Mouse (Mus musculus): ENCODE measurements at regions not wholly inside any gene's neighbourhood (a gene's known extent, or its start where the extent isn't known, plus 50 kb on each side); places are given as distances from the start of the nearest gene placed in this dataset.

DNA sequence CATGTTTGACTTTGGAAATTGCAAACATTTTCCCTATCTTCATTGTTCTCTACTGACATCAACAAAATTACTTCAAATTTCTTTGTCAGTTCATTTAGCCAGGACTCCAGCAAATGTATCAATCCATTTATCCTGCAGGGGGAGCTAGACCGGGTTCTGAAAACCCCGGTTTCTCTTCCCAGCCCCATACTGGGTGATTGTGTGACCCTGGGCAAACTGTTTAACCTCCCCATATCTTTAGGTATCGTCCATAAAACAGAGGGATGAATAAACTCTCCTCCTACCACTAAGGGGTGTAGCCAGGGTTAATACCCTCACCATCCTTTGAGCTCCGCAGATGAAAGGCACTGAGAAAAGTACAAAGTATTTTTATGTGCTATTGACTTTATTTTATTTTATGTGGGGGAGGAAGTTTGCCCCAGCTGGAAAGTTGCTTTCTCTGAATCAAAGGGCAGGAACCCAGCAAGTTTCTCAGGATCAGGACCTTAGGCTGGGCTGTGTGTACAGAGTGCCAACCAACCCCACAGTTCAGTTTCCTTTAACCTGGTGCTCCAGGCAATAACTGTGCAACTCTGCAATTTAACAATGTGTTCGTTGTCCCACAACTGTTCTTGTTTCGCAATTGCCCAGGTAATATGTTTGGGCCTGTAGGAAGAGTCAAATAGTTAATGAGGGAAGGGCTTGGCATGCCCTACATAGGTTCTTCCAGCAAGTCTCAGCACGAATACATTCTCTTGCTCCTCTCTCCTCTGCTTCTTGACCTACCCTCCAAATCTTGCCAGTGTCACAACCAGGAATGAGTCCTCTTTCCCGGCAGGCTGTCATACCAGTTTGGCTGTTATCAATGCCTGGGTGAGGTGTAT, 696.1 kb upstream of the A1bg start:
- H3K4me3 ChIP-seq (ENCODE audit: insufficient read depth, low read length): no peak overlapping the region
- no peak overlapping the region for H3K27ac ChIP-seq (ENCODE audit: insufficient read depth, low read length)
- no peaks in the 10 kb centered on the region for H3K4me1 ChIP-seq (ENCODE audit: control insufficient read depth, insufficient read depth, low read length)
- TF ChIP-seq CTCF (IDR thresholded peaks at IDR 0.05; ENCODE audit: extremely low read depth, insufficient read depth, low read length) (no peak), POLR2A (IDR thresholded peaks at IDR 0.05; ENCODE audit: extremely low read depth, insufficient read depth, low read length) (no peak)

GRCm38 (mm10) chr15:61610662-61611061, 687.9 kb upstream of the A1bg start:
- Histone ChIP-seq H3K27ac (ENCODE audit: insufficient read depth, low read length) (no peak overlapping the region), H3K4me3 (ENCODE audit: insufficient read depth, low read length) (no peak overlapping the region), H3K4me1 (ENCODE audit: control insufficient read depth, insufficient read depth, low read length) (no peaks in the 10 kb centered on the region)
- TF ChIP-seq POLR2A (IDR thresholded peaks at IDR 0.05; ENCODE audit: extremely low read depth, insufficient read depth, low read length) (no peak), CTCF (IDR thresholded peaks at IDR 0.05; ENCODE audit: extremely low read depth, insufficient read depth, low read length) (no peak)

- Histone ChIP-seq H3K4me3 (ENCODE audit: insufficient read depth, low read length) (no peak overlapping the region), H3K27ac (ENCODE audit: insufficient read depth, low read length) (no peak overlapping the region), H3K4me1 (ENCODE audit: control insufficient read depth, insufficient read depth, low read length) (no peaks in the 10 kb centered on the region)
- no peak for TF ChIP-seq POLR2A (IDR thresholded peaks at IDR 0.05; ENCODE audit: extremely low read depth, insufficient read depth, low read length)
- no peak for TF ChIP-seq CTCF (IDR thresholded peaks at IDR 0.05; ENCODE audit: extremely low read depth, insufficient read depth, low read length)
These were observed 686.8 kb upstream of the A1bg start for GRCm38 (mm10) chr15:61609656-61610055.

DNA sequence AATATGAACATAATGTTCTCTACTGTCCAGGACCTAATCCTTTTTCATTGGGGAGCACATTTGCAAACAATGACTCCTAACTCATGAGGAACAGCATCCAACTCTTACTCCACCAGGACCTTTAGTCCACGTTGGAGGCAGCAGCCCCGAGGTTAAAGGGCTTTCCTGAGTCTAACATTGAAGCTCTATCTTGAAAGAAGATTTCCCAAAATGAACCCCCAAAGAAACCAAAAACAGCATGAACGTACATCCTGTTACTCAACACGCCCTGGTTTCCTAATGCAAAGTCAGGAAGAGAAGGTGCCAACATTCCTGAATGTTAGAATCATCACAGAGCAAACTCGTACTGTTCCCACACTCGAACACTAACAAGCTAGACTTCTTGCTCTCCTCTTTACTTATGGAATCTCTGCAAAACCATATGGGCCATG, 685.5 kb upstream of the A1bg start:
- Histone ChIP-seq H3K4me1 (ENCODE audit: control insufficient read depth, insufficient read depth, low read length) (no peaks in the 10 kb centered on the region), H3K27ac (ENCODE audit: insufficient read depth, low read length) (no peak overlapping the region), H3K4me3 (ENCODE audit: insufficient read depth, low read length) (no peak overlapping the region)
- TF ChIP-seq POLR2A (IDR thresholded peaks at IDR 0.05; ENCODE audit: extremely low read depth, insufficient read depth, low read length) (no peak), CTCF (IDR thresholded peaks at IDR 0.05; ENCODE audit: extremely low read depth, insufficient read depth, low read length) (no peak)

- no peak overlapping the region for H3K27ac ChIP-seq (ENCODE audit: insufficient read depth, low read length)
- H3K4me1 ChIP-seq (ENCODE audit: control insufficient read depth, insufficient read depth, low read length): peaks cover 1% of the 10 kb centered on the region; the same call in 1 of the 2 replicates
- no peak overlapping the region for H3K4me3 ChIP-seq (ENCODE audit: insufficient read depth, low read length)
- no peak for TF ChIP-seq POLR2A (IDR thresholded peaks at IDR 0.05; ENCODE audit: extremely low read depth, insufficient read depth, low read length)
- no peak for TF ChIP-seq CTCF (IDR thresholded peaks at IDR 0.05; ENCODE audit: extremely low read depth, insufficient read depth, low read length)
These were observed 676.9 kb upstream of the A1bg start for GRCm38 (mm10) chr15:61599734-61600133.

DNA sequence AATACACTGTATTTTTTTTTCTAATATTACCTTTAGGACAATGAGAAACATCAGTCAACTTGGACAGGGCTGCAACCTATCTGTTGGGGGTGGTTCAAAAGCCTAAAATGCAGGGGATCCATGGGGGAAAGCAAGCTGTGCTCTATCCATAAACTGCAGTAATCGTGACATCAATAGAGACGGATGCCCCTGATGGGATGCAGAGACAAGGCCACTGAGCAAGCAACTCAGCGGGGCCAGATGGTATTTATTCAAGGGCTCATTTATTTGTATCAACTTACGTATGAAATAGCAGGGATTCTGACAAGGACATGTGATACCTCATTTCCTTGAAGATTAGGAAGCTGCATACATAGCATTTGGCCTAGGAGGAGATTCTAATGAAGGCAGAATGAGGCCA, 673.5 kb upstream of the A1bg start:
- Histone ChIP-seq H3K4me3 (ENCODE audit: insufficient read depth, low read length) (no peak overlapping the region), H3K4me1 (ENCODE audit: control insufficient read depth, insufficient read depth, low read length) (peaks cover 1% of the 10 kb centered on the region; the same call in 1 of the 2 replicates), H3K27ac (ENCODE audit: insufficient read depth, low read length) (no peak overlapping the region)
- TF ChIP-seq CTCF (IDR thresholded peaks at IDR 0.05; ENCODE audit: extremely low read depth, insufficient read depth, low read length) (no peak), POLR2A (IDR thresholded peaks at IDR 0.05; ENCODE audit: extremely low read depth, insufficient read depth, low read length) (no peak)

DNA sequence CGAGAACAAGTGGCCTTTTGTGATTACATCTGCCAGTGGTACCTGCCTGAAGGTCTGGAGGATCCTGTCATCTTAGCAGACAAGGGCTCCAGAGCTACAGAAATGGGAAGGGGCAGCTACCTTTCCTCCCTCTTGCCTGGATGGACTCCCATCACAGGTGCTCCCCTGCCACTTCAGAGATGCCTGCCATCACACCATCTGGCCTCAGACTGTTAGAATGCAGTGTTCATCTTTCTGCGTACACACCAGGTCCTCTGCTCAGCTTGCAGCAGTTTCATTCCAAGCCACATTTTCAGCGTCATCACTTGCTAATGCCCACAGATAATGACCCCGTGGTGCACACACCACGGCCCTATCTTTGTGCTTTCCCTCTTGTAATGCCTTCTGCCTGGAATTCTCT, 666.1 kb upstream of the A1bg start:
- H3K4me1 ChIP-seq (ENCODE audit: control insufficient read depth, insufficient read depth, low read length): no peaks in the 10 kb centered on the region
- H3K4me3 ChIP-seq (ENCODE audit: insufficient read depth, low read length): no peak overlapping the region
- TF ChIP-seq POLR2A (IDR thresholded peaks at IDR 0.05; ENCODE audit: extremely low read depth, insufficient read depth, low read length) (no peak), CTCF (IDR thresholded peaks at IDR 0.05; ENCODE audit: extremely low read depth, insufficient read depth, low read length) (no peak)
- no peak overlapping the region for H3K27ac ChIP-seq (ENCODE audit: insufficient read depth, low read length)

DNA sequence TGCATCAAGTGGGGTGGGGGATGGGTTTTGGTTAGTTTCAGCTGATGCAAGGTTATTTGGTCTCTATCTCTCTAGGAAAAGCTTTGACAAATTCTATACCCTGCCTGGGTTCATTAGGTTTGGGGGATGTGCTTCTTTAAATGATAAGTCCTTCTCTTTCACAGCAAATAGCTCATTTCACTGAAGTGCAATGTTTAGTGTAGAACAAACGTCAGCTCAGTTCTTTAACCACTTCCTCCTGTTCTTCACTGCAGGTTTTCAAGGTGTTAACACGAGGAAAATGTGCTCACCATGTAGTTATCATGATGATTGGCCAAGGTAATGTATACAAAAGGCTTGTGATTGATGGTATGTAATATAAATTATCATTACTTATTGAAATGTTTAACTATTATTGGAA, 659.5 kb upstream of the A1bg start:
- TF ChIP-seq POLR2A (IDR thresholded peaks at IDR 0.05; ENCODE audit: extremely low read depth, insufficient read depth, low read length) (no peak), CTCF (IDR thresholded peaks at IDR 0.05; ENCODE audit: extremely low read depth, insufficient read depth, low read length) (no peak)
- Histone ChIP-seq H3K4me3 (ENCODE audit: insufficient read depth, low read length) (no peak overlapping the region), H3K27ac (ENCODE audit: insufficient read depth, low read length) (no peak overlapping the region), H3K4me1 (ENCODE audit: control insufficient read depth, insufficient read depth, low read length) (no peaks in the 10 kb centered on the region)

GRCm38 (mm10) chr15:61563347-61563746, 640.5 kb upstream of the A1bg start:
- Histone ChIP-seq H3K27ac (ENCODE audit: insufficient read depth, low read length) (no peak overlapping the region), H3K4me3 (ENCODE audit: insufficient read depth, low read length) (no peak overlapping the region), H3K4me1 (ENCODE audit: control insufficient read depth, insufficient read depth, low read length) (no peaks in the 10 kb centered on the region; the same call in 1 of the 2 replicates)
- TF ChIP-seq POLR2A (IDR thresholded peaks at IDR 0.05; ENCODE audit: extremely low read depth, insufficient read depth, low read length) (no peak), CTCF (IDR thresholded peaks at IDR 0.05; ENCODE audit: extremely low read depth, insufficient read depth, low read length) (no peak)

DNA sequence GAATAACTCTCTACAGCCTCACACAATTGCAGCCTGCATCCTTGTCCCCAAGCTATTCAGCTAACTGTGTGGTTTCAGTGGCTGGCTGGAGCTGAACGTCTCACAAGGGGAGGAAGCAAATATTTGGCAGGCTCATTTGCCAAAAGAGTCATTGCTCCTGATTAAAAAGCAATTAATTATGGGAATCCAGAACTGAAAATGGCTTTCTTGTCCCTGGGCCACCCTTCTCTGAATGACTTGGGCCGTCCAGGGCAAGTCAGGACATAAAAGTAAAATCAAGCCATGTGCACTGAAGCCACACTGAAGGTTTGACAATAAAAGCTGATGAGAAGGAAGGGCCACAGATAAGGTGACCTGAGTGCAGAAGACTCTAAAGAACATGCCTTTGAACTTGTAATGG, 639.4 kb upstream of the A1bg start:
- TF ChIP-seq POLR2A (IDR thresholded peaks at IDR 0.05; ENCODE audit: extremely low read depth, insufficient read depth, low read length) (no peak), CTCF (IDR thresholded peaks at IDR 0.05; ENCODE audit: extremely low read depth, insufficient read depth, low read length) (no peak)
- Histone ChIP-seq H3K4me1 (ENCODE audit: control insufficient read depth, insufficient read depth, low read length) (no peaks in the 10 kb centered on the region; the same call in 1 of the 2 replicates), H3K27ac (ENCODE audit: insufficient read depth, low read length) (no peak overlapping the region), H3K4me3 (ENCODE audit: insufficient read depth, low read length) (no peak overlapping the region)
